Mouse (Mus musculus) left cerebral cortex, postnatal 25 days (tissue): ENCODE measurements around the gene Gse1. TPM values are rescaled to one million over a fixed set of nuclear protein-coding genes. Genes with fewer than 3 reads are reported as not detected.

Source experiments
- DNase-seq, 2 experiments: peaks; one replicate each; pipeline ENCODE4 v3.0.0; 2022; ENCODE audit warnings: low spot score in 2 of 2, mixed read lengths in 1 of 2
- intact Hi-C: fragments of 180-260 bp; cut with DNase I; formaldehyde crosslinking; loops from one replicate; pipeline ENCODE4 v1.15.1; 2025
- total RNA-seq, 2 experiments: library from RNA; stranded (reverse); gene quantifications; 2 replicates each; pipeline ENCODE4 v1.2.3; 2021

Gene Gse1
- total RNA-seq, 2 experiments from 2014 or later, result 74.2 to 79.4 TPM

DNA sequence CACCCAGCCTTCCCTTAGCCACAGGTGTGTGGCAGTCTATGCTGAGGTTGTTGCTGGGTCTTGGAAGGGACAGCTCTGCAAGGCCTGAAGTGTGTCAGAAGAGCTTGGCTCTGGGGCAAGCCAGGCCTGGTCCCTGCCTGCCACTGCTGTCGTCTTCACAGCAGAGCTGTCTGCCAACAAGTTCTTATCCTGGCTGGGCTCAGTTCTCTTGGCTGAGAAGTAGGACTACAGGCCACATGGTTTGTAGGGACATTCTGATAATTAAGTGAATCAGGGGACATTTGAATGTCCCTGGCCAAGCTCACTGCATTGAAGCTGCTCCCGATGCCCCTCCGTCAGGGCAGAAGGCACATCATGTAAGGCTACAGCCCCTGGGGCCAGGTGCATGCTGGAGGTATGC, 3.6 kb downstream of the Gse1 start:
- no peak for DNase-seq
- intact Hi-C loops, result no loop called here

DNA sequence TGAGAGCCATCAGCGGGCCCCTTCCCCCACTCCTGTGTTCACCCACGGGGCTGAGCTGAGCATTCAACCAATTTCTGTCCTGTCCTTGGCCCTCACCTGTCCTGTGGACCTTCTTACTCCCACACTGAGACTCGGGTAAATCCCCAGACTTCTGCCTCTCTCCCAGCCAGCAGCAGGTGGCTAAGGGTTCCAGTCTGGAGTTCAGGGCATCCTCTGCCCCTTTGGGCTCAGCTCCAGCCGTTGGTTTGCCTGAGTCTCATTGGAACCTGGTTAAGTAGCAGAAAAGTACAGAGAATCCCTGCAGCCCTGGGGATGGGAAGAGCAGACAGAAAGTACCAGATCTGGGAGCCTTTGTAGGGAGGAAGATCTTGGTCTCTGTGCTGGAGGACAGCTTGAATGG, 4.1 kb downstream of the Gse1 start:
- DNase-seq, result no peak
- intact Hi-C loops, result no loop called here

DNA sequence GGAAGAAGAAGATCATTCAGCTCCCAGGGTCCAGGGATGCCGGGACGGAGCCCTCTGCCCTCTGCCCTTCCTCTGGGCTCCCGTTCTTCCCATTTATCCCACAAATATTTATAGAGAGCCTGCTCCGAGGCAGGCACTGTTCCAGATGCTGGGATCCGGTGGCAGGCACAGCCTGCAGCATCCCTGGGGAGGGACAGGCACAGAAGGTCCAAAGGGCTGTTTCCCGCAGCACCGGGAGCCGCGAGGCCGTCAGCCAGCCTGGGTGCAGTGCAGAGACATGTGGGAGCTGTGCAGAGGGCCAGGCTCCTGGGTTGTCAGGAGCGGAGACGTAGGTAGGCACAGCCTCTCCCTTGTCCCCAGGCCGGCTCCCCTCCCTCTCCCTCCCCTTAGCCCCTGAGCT, 4.7 kb downstream of the Gse1 start:
- DNase-seq, result no peak
- intact Hi-C loops, result no loop called here

DNA sequence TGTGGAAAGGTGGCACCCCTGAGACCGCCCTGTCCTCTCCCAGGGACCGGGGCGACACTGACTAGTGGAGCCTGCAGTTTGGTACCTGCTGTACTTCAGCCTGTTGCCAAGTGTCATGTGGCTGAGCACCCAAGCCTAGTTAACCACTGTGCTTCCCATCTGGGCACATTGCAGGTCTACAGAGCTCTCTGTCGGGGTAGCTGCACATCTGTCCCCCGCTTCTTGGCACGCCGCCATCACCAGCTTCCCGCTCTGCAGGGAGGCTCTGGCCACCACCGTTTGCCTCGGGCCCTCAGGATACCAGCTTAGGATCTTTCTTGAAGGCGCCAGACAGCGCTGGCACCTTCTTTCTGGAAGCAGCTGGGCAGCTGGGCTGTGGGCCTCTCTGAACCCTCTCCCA, 6.2 kb downstream of the Gse1 start:
- intact Hi-C loops, result no loop called here
- peak in 1 of 2 experiments; percentile 21 for DNase-seq

DNA sequence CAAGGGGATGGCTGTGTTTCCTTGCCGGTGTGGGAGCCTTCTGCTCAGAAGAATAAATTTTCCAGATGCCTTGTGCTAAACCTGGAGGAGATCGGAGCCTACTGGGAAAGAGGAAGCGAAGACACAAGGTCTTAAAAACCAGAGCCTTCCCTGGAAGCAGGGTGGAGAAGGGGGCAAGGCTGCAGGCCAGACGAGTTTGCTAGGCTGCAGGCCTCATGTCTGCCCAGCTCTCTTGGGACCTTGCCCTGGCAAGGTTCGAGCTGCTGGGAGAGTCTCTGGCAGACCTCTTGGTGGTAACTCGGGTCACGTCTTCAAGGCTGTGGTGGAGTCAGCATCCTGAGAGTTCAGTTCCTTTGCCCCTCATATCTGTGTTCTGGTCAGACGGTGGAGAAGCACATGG, 6.6 kb downstream of the Gse1 start:
- no peak for DNase-seq
- intact Hi-C loops, result no loop called here

DNA sequence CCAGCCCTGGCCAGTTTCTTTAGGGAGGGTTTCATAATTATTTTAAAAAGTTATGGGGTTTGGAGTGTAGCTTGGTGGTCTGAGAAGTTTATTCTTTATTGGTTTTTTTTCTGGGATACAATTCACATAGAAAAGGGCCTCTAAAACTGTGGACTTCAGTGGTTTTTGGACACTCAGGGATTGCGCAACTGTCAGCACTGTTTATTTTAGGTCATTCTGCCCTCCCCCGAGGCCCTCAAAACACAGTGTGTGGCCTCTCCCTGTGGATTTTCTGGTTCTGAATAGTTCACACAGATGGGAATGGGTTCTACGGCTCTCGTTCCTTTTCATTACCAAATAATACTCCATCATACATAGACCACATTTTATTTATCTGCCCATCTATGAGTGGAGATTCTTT, 15.0 kb downstream of the Gse1 start:
- intact Hi-C loops, result no loop called here
- DNase-seq, result no peak

DNA sequence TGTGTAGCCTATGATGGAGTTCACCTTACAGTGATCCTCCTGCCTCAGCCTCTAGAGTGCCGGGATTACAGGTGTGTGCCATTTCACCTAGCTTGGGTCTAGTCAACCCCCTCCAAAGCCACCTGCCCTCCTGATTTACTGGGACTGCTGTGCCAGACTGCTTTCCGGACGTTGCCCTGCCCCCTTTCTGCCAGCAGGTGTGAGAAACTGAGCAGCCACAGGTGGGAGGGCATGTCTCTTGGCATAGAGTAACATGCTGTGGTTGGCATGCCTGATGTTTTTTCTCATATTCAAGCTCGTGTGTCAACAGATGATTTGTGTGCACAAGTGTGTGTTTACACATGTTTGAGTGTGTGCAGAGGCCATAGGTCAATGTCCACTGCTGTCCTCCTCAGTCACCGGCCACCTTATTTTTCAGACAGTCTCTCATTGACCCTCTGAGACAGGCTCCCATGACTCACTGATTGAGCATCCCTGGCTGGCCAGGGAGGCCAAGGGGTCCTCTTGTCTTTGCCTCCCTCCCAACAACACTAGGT, 15.7 kb downstream of the Gse1 start:
- intact Hi-C loops, result no loop called here
- no peak for DNase-seq

DNA sequence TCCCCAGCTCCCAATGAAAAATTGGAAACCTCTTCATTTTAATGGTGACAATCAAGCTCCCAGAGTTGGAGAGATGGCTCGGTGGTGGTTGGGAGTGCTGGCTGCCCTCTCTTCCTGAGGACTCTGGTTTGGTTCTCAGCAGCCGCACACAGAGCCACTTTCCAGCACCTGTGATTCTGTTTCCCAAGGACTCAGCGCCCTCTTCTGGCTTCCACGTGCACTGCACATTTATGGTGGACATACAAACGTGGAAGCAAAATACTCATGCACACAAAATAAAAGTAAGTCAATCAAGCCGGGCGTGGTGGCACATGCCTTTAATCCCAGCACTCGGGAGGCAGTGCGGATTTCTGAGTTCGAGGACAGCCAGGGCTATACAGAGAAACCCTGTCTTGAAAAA, 16.3 kb downstream of the Gse1 start:
- no peak for DNase-seq
- intact Hi-C loops, result no loop called here

DNA sequence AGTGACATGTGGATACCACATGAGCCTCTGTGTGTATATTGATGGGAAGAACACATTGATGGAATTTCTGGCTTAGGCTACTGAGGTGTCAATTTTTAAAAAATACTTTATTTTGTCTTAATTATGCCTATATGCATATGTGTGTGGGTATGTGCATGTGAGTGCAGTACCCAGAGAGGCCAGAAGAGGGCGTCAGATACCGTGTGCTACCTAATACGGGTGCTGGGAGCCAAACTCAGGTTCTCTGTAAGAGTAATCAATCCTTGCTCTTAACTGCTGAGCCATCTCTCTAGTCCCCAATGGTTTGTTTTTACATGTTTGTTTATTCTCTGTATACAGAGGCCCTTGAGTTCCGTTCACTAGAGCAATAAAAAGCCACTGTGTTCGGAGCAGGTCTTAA, 19.4 kb downstream of the Gse1 start:
- no peak for DNase-seq
- intact Hi-C loops, result no loop called here

DNA sequence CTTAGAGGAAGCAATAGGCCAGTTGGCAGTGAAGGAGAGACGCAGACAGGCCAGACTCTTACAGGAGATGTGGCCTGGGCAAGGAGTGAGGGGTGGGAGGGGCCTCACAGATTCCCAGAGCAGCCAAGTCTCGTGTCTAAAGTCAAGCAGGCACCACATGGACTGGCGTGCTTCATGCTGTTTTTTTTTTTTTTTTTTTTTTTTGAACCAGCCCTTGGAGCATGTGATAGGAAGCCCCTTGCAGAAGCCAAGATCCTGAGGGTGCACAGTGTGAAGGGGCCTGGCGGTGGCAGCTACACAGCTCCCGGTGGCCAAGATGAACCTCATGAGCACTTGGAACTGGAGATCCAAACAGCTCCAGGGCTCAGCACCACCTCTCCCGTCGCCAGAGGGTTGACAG, 19.8 kb downstream of the Gse1 start:
- intact Hi-C loops, result no loop called here
- no peak for DNase-seq

DNA sequence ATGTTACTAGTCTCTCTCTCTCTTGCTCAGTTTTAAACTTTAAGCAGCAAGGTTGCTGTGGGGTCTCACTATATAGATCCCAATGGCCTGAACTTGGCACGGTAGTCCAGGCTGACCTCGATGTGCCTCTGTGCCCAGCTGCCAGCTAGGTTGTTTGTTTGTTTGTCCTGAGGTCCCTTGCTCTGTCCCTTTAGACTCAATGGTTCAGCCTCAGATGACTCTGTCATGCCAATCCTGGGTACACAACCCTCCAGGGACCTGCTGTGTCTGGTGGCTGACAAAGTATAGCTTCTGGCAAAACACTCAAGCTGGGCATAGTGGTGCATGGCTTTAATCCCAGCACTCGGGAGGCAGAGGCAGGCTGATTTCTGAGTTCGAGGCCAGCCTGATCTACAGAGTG, 20.2 kb downstream of the Gse1 start:
- intact Hi-C loops, result no loop called here
- no peak for DNase-seq

DNA sequence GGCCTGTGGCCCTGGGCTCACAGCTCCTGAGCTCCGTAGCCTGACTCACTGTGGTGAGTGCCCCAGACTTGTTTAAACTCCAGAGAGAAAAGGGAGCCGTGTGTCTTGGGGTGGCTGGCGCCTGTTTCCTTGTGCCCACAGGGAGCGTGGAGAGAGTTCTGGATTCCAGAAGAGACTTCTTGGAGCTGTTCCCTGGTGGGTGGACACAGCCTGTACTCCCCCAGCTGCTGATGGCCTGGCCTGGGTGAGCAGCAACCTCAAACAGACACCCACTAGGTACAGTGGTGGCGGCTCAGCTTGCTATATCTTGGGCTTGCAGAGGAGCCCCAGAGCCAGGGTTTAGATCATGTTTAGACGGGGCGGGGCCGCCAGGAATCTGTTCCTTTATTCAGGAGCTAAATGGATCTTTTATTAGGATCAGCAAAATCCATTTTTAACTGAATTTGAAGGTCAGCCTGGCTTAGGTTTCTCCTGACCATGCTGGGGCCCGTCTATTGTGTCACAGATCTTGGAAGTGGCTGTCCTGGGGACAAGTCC, 21.6 kb downstream of the Gse1 start:
- intact Hi-C loops, result no loop called here

DNA sequence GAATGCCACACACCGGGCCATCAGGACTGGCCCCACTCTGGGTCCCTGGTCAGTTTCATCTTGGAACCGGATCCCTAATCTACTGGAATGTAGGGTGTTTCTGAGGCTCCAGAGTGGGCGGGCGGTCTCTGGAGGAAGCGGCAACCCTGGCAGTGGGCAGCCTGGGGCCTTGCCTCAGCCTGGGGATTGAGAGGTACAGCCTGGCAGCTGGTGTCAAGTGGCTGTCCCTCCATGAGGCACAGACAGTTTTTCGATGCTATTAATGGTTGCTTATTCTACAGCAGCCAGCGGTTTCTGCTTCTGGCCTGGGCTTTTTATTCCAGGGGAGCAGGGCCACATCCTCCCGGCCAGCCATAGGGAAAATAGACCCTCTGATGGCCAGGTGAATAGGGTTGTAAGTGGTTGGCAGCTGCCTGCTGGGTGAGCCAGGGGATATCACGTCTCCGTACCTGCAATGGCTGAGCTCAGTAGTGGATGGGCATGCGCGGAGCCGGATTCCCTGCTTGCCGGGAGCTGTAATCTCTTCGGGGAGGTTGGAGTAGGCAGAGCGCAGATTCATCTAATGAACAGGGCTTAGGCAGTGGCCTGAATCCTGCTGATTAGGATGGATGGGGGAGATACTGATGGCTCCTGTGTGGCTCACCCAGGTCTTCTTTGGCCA, 22.6 kb downstream of the Gse1 start:
- intact Hi-C loops, result no loop called here
- DNase-seq, result peak in 1 of 2 experiments; percentile 37

More for the DNA sequence above, 21.6 kb downstream of the Gse1 start:
- no peak for DNase-seq

DNA sequence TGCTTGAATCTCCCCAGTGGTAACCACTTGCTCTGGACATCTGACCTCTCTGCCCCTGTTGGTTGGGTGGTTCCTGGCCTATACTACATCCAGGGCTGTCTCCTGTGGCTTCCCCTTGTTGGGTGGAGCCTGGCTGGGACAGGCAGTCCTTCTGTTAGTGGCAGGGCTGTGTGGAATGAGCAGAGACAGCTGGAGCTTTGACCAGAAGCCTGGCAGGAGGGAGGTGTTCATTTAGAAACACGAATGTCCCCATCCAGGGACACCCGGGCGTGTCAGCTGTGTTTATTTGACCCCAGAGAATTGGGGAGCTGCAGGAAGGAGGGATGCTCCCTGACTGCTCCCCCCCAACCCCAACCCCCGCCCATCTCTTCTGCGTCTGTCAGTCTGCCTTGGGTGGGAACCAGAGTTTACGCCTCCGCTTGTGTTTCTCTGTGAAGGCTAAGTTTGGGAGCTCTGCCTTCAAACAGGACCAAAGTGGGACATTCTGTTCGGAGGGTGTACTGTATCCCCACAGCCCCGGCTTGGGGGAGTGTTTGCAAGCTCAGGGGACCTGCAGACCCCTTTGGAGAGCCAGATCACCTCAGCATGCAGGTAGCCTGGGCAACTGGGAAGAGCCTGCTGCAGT, 23.3 kb downstream of the Gse1 start:
- intact Hi-C loops, result no loop called here
- peak in 1 of 2 experiments; percentile 69 for DNase-seq

DNA sequence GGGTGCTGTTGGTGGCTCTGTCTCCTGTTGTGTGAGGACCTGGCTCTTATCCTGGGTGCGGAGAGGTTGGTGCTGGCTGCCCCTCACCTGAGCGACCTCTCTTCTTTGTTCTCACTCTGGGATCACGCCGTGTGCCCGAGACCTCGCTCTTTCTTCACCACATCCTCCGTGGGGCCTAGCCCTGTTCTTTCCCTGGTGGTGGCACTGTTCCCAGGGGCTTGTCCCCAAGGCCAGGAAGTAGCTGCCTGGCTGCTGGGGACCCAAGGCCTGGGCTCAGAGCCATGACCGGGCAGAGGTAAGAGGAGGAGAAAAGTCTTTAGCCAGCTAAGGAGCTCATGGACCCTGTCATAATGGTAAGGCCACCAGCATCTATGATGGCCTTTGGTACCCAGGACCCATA, 25.4 kb downstream of the Gse1 start:
- DNase-seq, result no peak
- intact Hi-C loops, result no loop called here

DNA sequence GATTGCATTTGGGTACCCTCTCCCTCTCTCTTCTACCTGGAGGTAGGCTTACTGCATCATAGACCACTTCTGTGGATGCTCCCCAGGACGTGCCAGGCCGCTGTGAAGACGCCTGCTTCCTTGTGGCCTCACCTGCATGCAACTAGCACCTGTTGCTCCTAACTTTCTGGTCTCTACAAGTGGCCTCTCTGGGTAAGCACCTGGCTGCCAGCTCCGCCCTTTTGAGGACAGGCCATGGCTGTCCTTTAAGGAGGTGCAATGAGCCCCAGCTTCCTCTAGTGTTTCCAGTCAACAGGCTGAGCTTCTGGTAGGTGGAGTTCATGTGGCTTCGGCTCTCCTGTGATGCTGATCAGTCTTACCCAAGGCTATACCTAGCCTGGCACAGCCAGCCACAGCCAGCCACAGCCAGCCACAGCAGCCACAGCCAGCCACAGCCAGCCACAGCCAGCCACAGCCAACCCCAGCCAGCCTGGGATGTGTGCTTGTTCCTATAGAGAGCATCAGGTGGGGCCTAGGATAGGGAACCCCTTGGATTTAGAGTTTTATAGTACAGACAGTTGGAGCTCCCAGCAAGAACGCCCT, 27.2 kb downstream of the Gse1 start:
- intact Hi-C loops, result no loop called here
- no peak for DNase-seq

DNA sequence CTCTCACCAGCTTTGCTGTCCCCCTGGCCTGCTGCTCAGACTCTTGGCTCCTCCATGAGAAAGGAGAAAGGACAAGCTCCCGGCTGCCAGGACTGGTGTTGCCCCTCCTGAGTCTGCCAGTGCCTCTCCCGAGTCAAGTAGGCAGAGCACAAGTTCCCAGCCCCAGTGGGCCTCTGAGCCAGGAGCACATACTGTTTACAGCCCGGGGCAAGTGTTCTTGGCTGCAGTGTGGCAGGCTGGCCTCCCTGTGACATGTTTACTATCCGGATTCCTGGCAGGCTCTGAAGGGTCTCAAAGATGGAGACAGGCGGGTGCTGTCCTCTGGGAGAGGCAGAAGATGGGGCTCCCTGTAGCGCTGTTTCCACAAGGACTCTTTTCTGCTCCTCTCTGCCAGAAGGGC, 28.7 kb downstream of the Gse1 start:
- DNase-seq, result no peak
- intact Hi-C loops, result no loop called here

DNA sequence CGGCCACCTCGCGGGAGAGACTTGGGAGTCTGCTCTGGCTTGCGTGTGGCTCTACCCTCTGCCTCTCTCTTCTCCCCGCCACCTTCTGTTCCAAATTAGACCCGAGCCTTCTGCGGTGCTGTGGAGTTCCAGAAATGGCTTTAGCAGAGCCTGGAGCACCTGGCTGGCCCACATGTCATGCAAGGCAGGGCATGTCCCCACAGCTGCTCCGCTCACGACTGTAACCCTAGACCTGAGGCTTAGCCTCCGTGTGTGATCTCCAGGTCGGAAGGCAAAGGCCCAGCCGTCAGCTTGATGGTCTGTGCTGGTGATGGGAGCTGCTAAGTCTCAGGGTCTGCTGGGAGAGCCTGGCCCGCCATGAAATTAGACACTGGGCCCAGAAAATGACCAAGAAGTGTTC, 30.9 kb downstream of the Gse1 start:
- intact Hi-C loops, result no loop called here
- no peak for DNase-seq

DNA sequence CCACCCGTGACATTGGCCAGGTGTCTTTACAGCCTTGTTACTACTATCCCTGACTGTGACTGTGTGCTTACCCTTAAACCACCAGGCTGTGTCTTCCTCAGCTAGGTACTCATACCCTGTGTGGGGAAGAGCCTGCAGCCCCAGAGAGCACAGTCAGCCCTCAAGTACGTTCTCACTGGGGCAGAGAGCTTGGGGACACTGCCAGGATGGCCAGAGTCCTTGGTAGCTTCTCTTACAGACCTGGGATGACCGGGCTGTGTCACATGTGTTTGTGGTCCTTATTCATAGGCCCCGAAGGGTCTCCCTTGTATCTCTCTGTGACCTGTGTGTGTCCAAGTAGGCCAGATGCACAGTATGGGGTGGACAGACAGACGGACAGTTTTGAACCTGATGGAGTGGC, 32.4 kb downstream of the Gse1 start:
- DNase-seq, result no peak
- intact Hi-C loops, result no loop called here

DNA sequence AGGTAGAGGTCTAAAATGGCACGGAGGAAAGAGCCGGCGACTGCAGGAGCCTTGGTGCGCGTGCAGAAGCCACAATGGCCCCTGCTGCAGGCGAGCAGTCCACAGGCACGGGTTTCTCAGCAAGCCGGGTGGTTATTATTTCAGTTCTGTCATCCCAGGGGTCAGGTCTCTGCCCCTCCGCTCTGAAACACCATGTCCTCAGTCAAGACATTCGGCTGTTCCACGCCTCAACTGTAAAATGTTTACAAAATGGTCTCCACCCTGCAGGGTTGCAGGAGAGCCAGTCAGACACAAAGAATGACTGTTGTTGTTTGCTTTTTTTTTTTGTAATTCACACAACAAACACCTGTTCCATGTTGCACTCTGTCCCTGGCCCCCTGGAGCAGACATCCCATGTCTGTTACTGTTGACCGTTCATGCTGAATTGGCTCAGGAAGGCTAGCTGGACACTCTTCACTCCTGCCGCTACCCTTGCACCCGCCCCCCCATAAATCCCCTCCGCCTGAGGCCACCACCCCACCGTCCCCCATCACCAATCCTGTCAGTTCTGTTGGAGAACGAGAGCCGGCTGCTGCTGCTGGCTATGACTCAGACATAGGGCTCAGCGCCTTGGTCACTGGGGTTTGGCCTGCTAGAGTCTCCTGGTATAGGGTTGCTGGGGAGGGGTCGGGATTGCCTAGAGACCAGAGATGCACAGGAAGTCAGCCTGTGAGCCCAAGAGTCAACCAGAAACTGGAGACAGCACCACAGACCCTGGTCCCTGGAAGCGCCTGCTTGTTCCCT, 33.3 kb downstream of the Gse1 start:
- no peak for DNase-seq
- intact Hi-C loops, result no loop called here
